Mouse (Mus musculus): ENCODE results near the gene Slc5a10. TPM values are rescaled to one million over a fixed set of nuclear protein-coding genes. Genes with fewer than 3 reads are reported as not detected.

Gene Slc5a10
- polyA plus RNA-seq, 1 experiment from 2014 or later, result 0.09 TPM

- H3K4me1 ChIP-seq (replicated peaks; ENCODE audit: control insufficient read depth, insufficient read depth, low read length), result 0 out of 2 replicates have a peak, but pooled peaks cover 3% of the 10 kb centered on the region
- DNase-seq (ENCODE audit: low spot score), result no peak
- no peak overlapping the region for H3K27ac ChIP-seq (ENCODE audit: low read depth, low read length)
- no peak overlapping the region for H3K4me3 ChIP-seq (ENCODE audit: low read depth, low read length)
- 64% methylated on average over 4 of the region's 4 CpGs for WGBS
- H3K36me3 ChIP-seq (ENCODE audit: control insufficient read depth, insufficient read depth, low read length), result no peaks in the 10 kb centered on the region
- H3K9me3 ChIP-seq (ENCODE audit: control insufficient read depth, low read length), result no peaks in the 10 kb centered on the region
- no peak for ATAC-seq (ENCODE audit: low FRiP score)
- H3K9ac ChIP-seq (ENCODE audit: low read depth, low read length), result no peak overlapping the region
- no peak overlapping the region for H3K4me2 ChIP-seq (replicated peaks; ENCODE audit: low read depth, low read length)
- H3K27me3 ChIP-seq (ENCODE audit: control insufficient read depth, insufficient read depth, low read length), result 0 out of 2 replicates have a peak, but pooled peaks cover 5% of the 10 kb centered on the region
Measured at GRCm38 (mm10) chr11:61699933-61700332, 20.7 kb downstream of the Slc5a10 start.

GRCm38 (mm10) chr11:61699460-61699859, 21.2 kb downstream of the Slc5a10 start:
- 89% methylated on average over 5 of the region's 5 CpGs for WGBS
- no peak overlapping the region for H3K4me3 ChIP-seq (ENCODE audit: low read depth, low read length)

GRCm38 (mm10) chr11:61698852-61699251, 21.8 kb downstream of the Slc5a10 start:
- Histone ChIP-seq H3K4me3 (ENCODE audit: low read depth, low read length) (no peak overlapping the region), H3K9ac (ENCODE audit: low read depth, low read length) (no peak overlapping the region), H3K36me3 (ENCODE audit: control insufficient read depth, insufficient read depth, low read length) (no peaks in the 10 kb centered on the region), H3K27ac (ENCODE audit: low read depth, low read length) (no peak overlapping the region), H3K9me3 (ENCODE audit: control insufficient read depth, low read length) (no peaks in the 10 kb centered on the region), H3K27me3 (ENCODE audit: control insufficient read depth, insufficient read depth, low read length) (0 out of 2 replicates have a peak, but pooled peaks cover 5% of the 10 kb centered on the region), H3K4me1 (replicated peaks; ENCODE audit: control insufficient read depth, insufficient read depth, low read length) (0 out of 2 replicates have a peak, but pooled peaks cover 3% of the 10 kb centered on the region), H3K4me2 (replicated peaks; ENCODE audit: low read depth, low read length) (no peak overlapping the region)
- no peak for DNase-seq (ENCODE audit: low spot score)
- no peak for ATAC-seq (ENCODE audit: low FRiP score)

More at GRCm38 (mm10) chr11:61699460-61699859, 21.2 kb downstream of the Slc5a10 start:
- DNase-seq (ENCODE audit: low spot score) (no peak), ATAC-seq (ENCODE audit: low FRiP score) (no peak)
- Histone ChIP-seq H3K9ac (ENCODE audit: low read depth, low read length) (no peak overlapping the region), H3K9me3 (ENCODE audit: control insufficient read depth, low read length) (no peaks in the 10 kb centered on the region), H3K27ac (ENCODE audit: low read depth, low read length) (no peak overlapping the region), H3K4me2 (replicated peaks; ENCODE audit: low read depth, low read length) (no peak overlapping the region), H3K36me3 (ENCODE audit: control insufficient read depth, insufficient read depth, low read length) (no peaks in the 10 kb centered on the region), H3K27me3 (ENCODE audit: control insufficient read depth, insufficient read depth, low read length) (0 out of 2 replicates have a peak, but pooled peaks cover 5% of the 10 kb centered on the region), H3K4me1 (replicated peaks; ENCODE audit: control insufficient read depth, insufficient read depth, low read length) (0 out of 2 replicates have a peak, but pooled peaks cover 3% of the 10 kb centered on the region)

- no peaks in the 10 kb centered on the region for H3K36me3 ChIP-seq (ENCODE audit: control insufficient read depth, insufficient read depth, low read length)
- no peaks in the 10 kb centered on the region for H3K27me3 ChIP-seq (ENCODE audit: control insufficient read depth, insufficient read depth, low read length)
- DNase-seq (ENCODE audit: low spot score) (no peak), ATAC-seq (ENCODE audit: low FRiP score) (no peak)
- no peak overlapping the region for H3K4me3 ChIP-seq (ENCODE audit: low read depth, low read length)
- H3K4me2 ChIP-seq (replicated peaks; ENCODE audit: low read depth, low read length), result no peak overlapping the region
- no peak overlapping the region for H3K27ac ChIP-seq (ENCODE audit: low read depth, low read length)
- no peaks in the 10 kb centered on the region for H3K4me1 ChIP-seq (replicated peaks; ENCODE audit: control insufficient read depth, insufficient read depth, low read length)
- no peak overlapping the region for H3K9ac ChIP-seq (ENCODE audit: low read depth, low read length)
- 89% methylated on average over 5 of the region's 5 CpGs for WGBS
- no peaks in the 10 kb centered on the region for H3K9me3 ChIP-seq (ENCODE audit: control insufficient read depth, low read length)
Measured at GRCm38 (mm10) chr11:61692996-61693395, 27.6 kb downstream of the Slc5a10 start.

- H3K4me2 ChIP-seq (replicated peaks; ENCODE audit: low read depth, low read length), result no peak overlapping the region
- H3K4me1 ChIP-seq (replicated peaks; ENCODE audit: control insufficient read depth, insufficient read depth, low read length), result no peaks in the 10 kb centered on the region
- ATAC-seq (ENCODE audit: low FRiP score) (no peak), DNase-seq (ENCODE audit: low spot score) (no peak)
- peaks cover 31% of the 10 kb centered on the region for H3K27me3 ChIP-seq (ENCODE audit: control insufficient read depth, insufficient read depth, low read length)
- H3K4me3 ChIP-seq (ENCODE audit: low read depth, low read length), result no peak overlapping the region
- H3K9ac ChIP-seq (ENCODE audit: low read depth, low read length), result no peak overlapping the region
- WGBS, result 49% methylated on average over 2 of the region's 2 CpGs
- H3K9me3 ChIP-seq (ENCODE audit: control insufficient read depth, low read length), result no peaks in the 10 kb centered on the region
- no peak overlapping the region for H3K27ac ChIP-seq (ENCODE audit: low read depth, low read length)
- no peaks in the 10 kb centered on the region for H3K36me3 ChIP-seq (ENCODE audit: control insufficient read depth, insufficient read depth, low read length)
Measured at GRCm38 (mm10) chr11:61687595-61687994, 33.0 kb downstream of the Slc5a10 start.

- DNase-seq (ENCODE audit: low spot score) (no peak), ATAC-seq (ENCODE audit: low FRiP score) (no peak)
- WGBS, result 36% methylated on average over 10 of the region's 10 CpGs
- Histone ChIP-seq H3K4me3 (ENCODE audit: low read depth, low read length) (no peak overlapping the region), H3K36me3 (ENCODE audit: control insufficient read depth, insufficient read depth, low read length) (no peaks in the 10 kb centered on the region), H3K4me2 (replicated peaks; ENCODE audit: low read depth, low read length) (no peak overlapping the region), H3K27me3 (ENCODE audit: control insufficient read depth, insufficient read depth, low read length) (peaks cover 31% of the 10 kb centered on the region), H3K27ac (ENCODE audit: low read depth, low read length) (no peak overlapping the region), H3K9ac (ENCODE audit: low read depth, low read length) (no peak overlapping the region), H3K9me3 (ENCODE audit: control insufficient read depth, low read length) (no peaks in the 10 kb centered on the region), H3K4me1 (replicated peaks; ENCODE audit: control insufficient read depth, insufficient read depth, low read length) (no peaks in the 10 kb centered on the region)
Measured at GRCm38 (mm10) chr11:61686906-61687453, 33.6 kb downstream of the Slc5a10 start.

- DNase-seq (ENCODE audit: low spot score) (no peak), ATAC-seq (ENCODE audit: low FRiP score) (no peak)
- H3K27ac ChIP-seq (ENCODE audit: low read depth, low read length), result no peak overlapping the region
- no peaks in the 10 kb centered on the region for H3K4me1 ChIP-seq (replicated peaks; ENCODE audit: control insufficient read depth, insufficient read depth, low read length)
- H3K36me3 ChIP-seq (ENCODE audit: control insufficient read depth, insufficient read depth, low read length), result no peaks in the 10 kb centered on the region
- 68% methylated on average over 2 of the region's 2 CpGs for WGBS
- H3K27me3 ChIP-seq (ENCODE audit: control insufficient read depth, insufficient read depth, low read length), result peaks cover 31% of the 10 kb centered on the region
- no peak overlapping the region for H3K4me2 ChIP-seq (replicated peaks; ENCODE audit: low read depth, low read length)
- no peaks in the 10 kb centered on the region for H3K9me3 ChIP-seq (ENCODE audit: control insufficient read depth, low read length)
- no peak overlapping the region for H3K4me3 ChIP-seq (ENCODE audit: low read depth, low read length)
- H3K9ac ChIP-seq (ENCODE audit: low read depth, low read length), result no peak overlapping the region
Measured at GRCm38 (mm10) chr11:61686141-61686540, 34.5 kb downstream of the Slc5a10 start.

GRCm38 (mm10) chr11:61685119-61685725, 35.4 kb downstream of the Slc5a10 start:
- DNase-seq (ENCODE audit: low spot score), result no peak
- ATAC-seq (ENCODE audit: low FRiP score), result no peak
- no peak overlapping the region for H3K4me3 ChIP-seq (ENCODE audit: low read depth, low read length)
- no peak overlapping the region for H3K4me2 ChIP-seq (replicated peaks; ENCODE audit: low read depth, low read length)
- no peak overlapping the region for H3K27ac ChIP-seq (ENCODE audit: low read depth, low read length)
- H3K4me1 ChIP-seq (replicated peaks; ENCODE audit: control insufficient read depth, insufficient read depth, low read length), result no peaks in the 10 kb centered on the region
- H3K27me3 ChIP-seq (ENCODE audit: control insufficient read depth, insufficient read depth, low read length), result peaks cover 31% of the 10 kb centered on the region
- no peak overlapping the region for H3K9ac ChIP-seq (ENCODE audit: low read depth, low read length)
- 72% methylated on average over 8 of the region's 8 CpGs for WGBS
- H3K36me3 ChIP-seq (ENCODE audit: control insufficient read depth, insufficient read depth, low read length), result no peaks in the 10 kb centered on the region
- no peaks in the 10 kb centered on the region for H3K9me3 ChIP-seq (ENCODE audit: control insufficient read depth, low read length)

All from hindbrain, embryonic 11.5 days (tissue).